Mouse (Mus musculus): Measurements from ENCODE around the gene Snrpd3. TPM values are rescaled to one million over a fixed set of nuclear protein-coding genes. Genes with fewer than 3 reads are reported as not detected.

The Snrpd3 gene
- polyA plus RNA-seq, 1 experiment from 2014 or later, result 212 TPM

GRCm38 (mm10) chr10:75484066-75484465 is 33.3 kb upstream of the Snrpd3 start:
- Histone ChIP-seq H3K9me3 (ENCODE audit: control insufficient read depth, low read length) (no peaks in the 10 kb centered on the region), H3K4me2 (ENCODE audit: low read depth) (no peak overlapping the region), H3K9ac (ENCODE audit: low read length) (no peak overlapping the region), H3K4me1 (ENCODE audit: control insufficient read depth, insufficient read depth, low read length) (no peaks in the 10 kb centered on the region), H3K27me3 (ENCODE audit: control insufficient read depth, insufficient read depth, low read length) (no peaks in the 10 kb centered on the region), H3K27ac (ENCODE audit: low read depth, low read length) (no peak overlapping the region), H3K4me3 (ENCODE audit: low read depth, low read length) (no peak overlapping the region), H3K36me3 (ENCODE audit: control insufficient read depth, insufficient read depth, low read length) (no peaks in the 10 kb centered on the region)
- no peak for DNase-seq (ENCODE audit: low spot score)
- WGBS, result 89% methylated on average over 6 of the region's 6 CpGs
- ATAC-seq (ENCODE audit: insufficient read depth, low FRiP score, low TSS enrichment), result no peak

- no peak for DNase-seq (ENCODE audit: low spot score)
- no peaks in the 10 kb centered on the region for H3K36me3 ChIP-seq (ENCODE audit: control insufficient read depth, insufficient read depth, low read length)
- H3K9ac ChIP-seq (ENCODE audit: low read length), result no peak overlapping the region
- H3K4me2 ChIP-seq (ENCODE audit: low read depth), result no peak overlapping the region
- ATAC-seq (ENCODE audit: insufficient read depth, low FRiP score, low TSS enrichment), result no peak
- H3K27ac ChIP-seq (ENCODE audit: low read depth, low read length), result no peak overlapping the region
- no peaks in the 10 kb centered on the region for H3K27me3 ChIP-seq (ENCODE audit: control insufficient read depth, insufficient read depth, low read length)
- 78% methylated on average over 6 of the region's 6 CpGs for WGBS
- H3K9me3 ChIP-seq (ENCODE audit: control insufficient read depth, low read length), result no peaks in the 10 kb centered on the region
- H3K4me1 ChIP-seq (ENCODE audit: control insufficient read depth, insufficient read depth, low read length), result no peaks in the 10 kb centered on the region
- no peak overlapping the region for H3K4me3 ChIP-seq (ENCODE audit: low read depth, low read length)
Measured at GRCm38 (mm10) chr10:75484767-75485166, 32.6 kb upstream of the Snrpd3 start.

GRCm38 (mm10) chr10:75486086-75486979 is 31.0 kb upstream of the Snrpd3 start:
- ATAC-seq (ENCODE audit: insufficient read depth, low FRiP score, low TSS enrichment) (0 out of 2 replicates have a peak, but pooled peaks have one; percentile 38), DNase-seq (ENCODE audit: low spot score) (peak; percentile 74)
- 57% methylated on average over 9 of the region's 9 CpGs for WGBS
- H3K9me3 ChIP-seq (ENCODE audit: control insufficient read depth, low read length), result no peaks in the 10 kb centered on the region
- H3K4me3 ChIP-seq (ENCODE audit: low read depth, low read length), result no peak overlapping the region
- no peaks in the 10 kb centered on the region for H3K36me3 ChIP-seq (ENCODE audit: control insufficient read depth, insufficient read depth, low read length)
- no peak overlapping the region for H3K9ac ChIP-seq (ENCODE audit: low read length)
- H3K27ac ChIP-seq (ENCODE audit: low read depth, low read length), result no peak overlapping the region
- H3K4me2 ChIP-seq (ENCODE audit: low read depth), result no peak overlapping the region
- no peaks in the 10 kb centered on the region for H3K27me3 ChIP-seq (ENCODE audit: control insufficient read depth, insufficient read depth, low read length)
- no peaks in the 10 kb centered on the region for H3K4me1 ChIP-seq (ENCODE audit: control insufficient read depth, insufficient read depth, low read length)

- 66% methylated on average over 3 of the region's 3 CpGs for WGBS
- no peak overlapping the region for H3K4me3 ChIP-seq (ENCODE audit: low read depth, low read length)
- no peak overlapping the region for H3K9ac ChIP-seq (ENCODE audit: low read length)
- H3K4me2 ChIP-seq (ENCODE audit: low read depth), result no peak overlapping the region
- H3K27me3 ChIP-seq (ENCODE audit: control insufficient read depth, insufficient read depth, low read length), result no peaks in the 10 kb centered on the region
- H3K36me3 ChIP-seq (ENCODE audit: control insufficient read depth, insufficient read depth, low read length), result no peaks in the 10 kb centered on the region
- no peak overlapping the region for H3K27ac ChIP-seq (ENCODE audit: low read depth, low read length)
- no peaks in the 10 kb centered on the region for H3K4me1 ChIP-seq (ENCODE audit: control insufficient read depth, insufficient read depth, low read length)
- H3K9me3 ChIP-seq (ENCODE audit: control insufficient read depth, low read length), result no peaks in the 10 kb centered on the region
- ATAC-seq (ENCODE audit: insufficient read depth, low FRiP score, low TSS enrichment), result no peak
- no peak for DNase-seq (ENCODE audit: low spot score)
Measured at GRCm38 (mm10) chr10:75487131-75487530, 30.2 kb upstream of the Snrpd3 start.

GRCm38 (mm10) chr10:75489522-75489921 is 27.8 kb upstream of the Snrpd3 start:
- WGBS, result 85% methylated on average over 2 of the region's 2 CpGs
- no peak overlapping the region for H3K4me2 ChIP-seq (ENCODE audit: low read depth)
- no peak overlapping the region for H3K9ac ChIP-seq (ENCODE audit: low read length)
- no peaks in the 10 kb centered on the region for H3K9me3 ChIP-seq (ENCODE audit: control insufficient read depth, low read length)
- H3K4me3 ChIP-seq (ENCODE audit: low read depth, low read length), result no peak overlapping the region
- H3K27ac ChIP-seq (ENCODE audit: low read depth, low read length), result no peak overlapping the region
- H3K36me3 ChIP-seq (ENCODE audit: control insufficient read depth, insufficient read depth, low read length), result no peaks in the 10 kb centered on the region
- no peaks in the 10 kb centered on the region for H3K4me1 ChIP-seq (ENCODE audit: control insufficient read depth, insufficient read depth, low read length)
- ATAC-seq (ENCODE audit: insufficient read depth, low FRiP score, low TSS enrichment) (no peak), DNase-seq (ENCODE audit: low spot score) (no peak)
- H3K27me3 ChIP-seq (ENCODE audit: control insufficient read depth, insufficient read depth, low read length), result no peaks in the 10 kb centered on the region

- H3K27me3 ChIP-seq (ENCODE audit: control insufficient read depth, insufficient read depth, low read length), result no peaks in the 10 kb centered on the region
- 86% methylated on average over 2 of the region's 2 CpGs for WGBS
- H3K9ac ChIP-seq (ENCODE audit: low read length), result no peak overlapping the region
- H3K9me3 ChIP-seq (ENCODE audit: control insufficient read depth, low read length), result no peaks in the 10 kb centered on the region
- H3K36me3 ChIP-seq (ENCODE audit: control insufficient read depth, insufficient read depth, low read length), result no peaks in the 10 kb centered on the region
- no peaks in the 10 kb centered on the region for H3K4me1 ChIP-seq (ENCODE audit: control insufficient read depth, insufficient read depth, low read length)
- DNase-seq (ENCODE audit: low spot score) (no peak), ATAC-seq (ENCODE audit: insufficient read depth, low FRiP score, low TSS enrichment) (no peak)
- H3K4me2 ChIP-seq (ENCODE audit: low read depth), result no peak overlapping the region
- no peak overlapping the region for H3K27ac ChIP-seq (ENCODE audit: low read depth, low read length)
- no peak overlapping the region for H3K4me3 ChIP-seq (ENCODE audit: low read depth, low read length)
Measured at GRCm38 (mm10) chr10:75490731-75491130, 26.6 kb upstream of the Snrpd3 start.

- H3K36me3 ChIP-seq (ENCODE audit: control insufficient read depth, insufficient read depth, low read length), result no peaks in the 10 kb centered on the region
- ATAC-seq (ENCODE audit: insufficient read depth, low FRiP score, low TSS enrichment) (no peak), DNase-seq (ENCODE audit: low spot score) (no peak)
- no peak overlapping the region for H3K27ac ChIP-seq (ENCODE audit: low read depth, low read length)
- WGBS, result 88% methylated on average over 3 of the region's 3 CpGs
- H3K4me3 ChIP-seq (ENCODE audit: low read depth, low read length), result no peak overlapping the region
- no peaks in the 10 kb centered on the region for H3K27me3 ChIP-seq (ENCODE audit: control insufficient read depth, insufficient read depth, low read length)
- no peak overlapping the region for H3K4me2 ChIP-seq (ENCODE audit: low read depth)
- H3K9me3 ChIP-seq (ENCODE audit: control insufficient read depth, low read length), result no peaks in the 10 kb centered on the region
- H3K9ac ChIP-seq (ENCODE audit: low read length), result no peak overlapping the region
- no peaks in the 10 kb centered on the region for H3K4me1 ChIP-seq (ENCODE audit: control insufficient read depth, insufficient read depth, low read length)
Measured at GRCm38 (mm10) chr10:75491234-75491935, 26.0 kb upstream of the Snrpd3 start.

- Histone ChIP-seq H3K4me3 (ENCODE audit: low read depth, low read length) (no peak overlapping the region), H3K4me1 (ENCODE audit: control insufficient read depth, insufficient read depth, low read length) (no peaks in the 10 kb centered on the region), H3K9ac (ENCODE audit: low read length) (no peak overlapping the region), H3K4me2 (ENCODE audit: low read depth) (no peak overlapping the region), H3K27ac (ENCODE audit: low read depth, low read length) (no peak overlapping the region), H3K27me3 (ENCODE audit: control insufficient read depth, insufficient read depth, low read length) (no peaks in the 10 kb centered on the region), H3K36me3 (ENCODE audit: control insufficient read depth, insufficient read depth, low read length) (no peaks in the 10 kb centered on the region), H3K9me3 (ENCODE audit: control insufficient read depth, low read length) (no peaks in the 10 kb centered on the region)
- no peak for DNase-seq (ENCODE audit: low spot score)
- WGBS, result 85% methylated on average over 2 of the region's 2 CpGs
- no peak for ATAC-seq (ENCODE audit: insufficient read depth, low FRiP score, low TSS enrichment)
Measured at GRCm38 (mm10) chr10:75491936-75492262, 25.5 kb upstream of the Snrpd3 start.

- no peaks in the 10 kb centered on the region for H3K9me3 ChIP-seq (ENCODE audit: control insufficient read depth, low read length)
- DNase-seq (ENCODE audit: low spot score) (no peak), ATAC-seq (ENCODE audit: insufficient read depth, low FRiP score, low TSS enrichment) (no peak)
- H3K4me3 ChIP-seq (ENCODE audit: low read depth, low read length), result no peak overlapping the region
- no peak overlapping the region for H3K4me2 ChIP-seq (ENCODE audit: low read depth)
- H3K9ac ChIP-seq (ENCODE audit: low read length), result no peak overlapping the region
- 80% methylated on average over 6 of the region's 6 CpGs for WGBS
- H3K36me3 ChIP-seq (ENCODE audit: control insufficient read depth, insufficient read depth, low read length), result no peaks in the 10 kb centered on the region
- no peaks in the 10 kb centered on the region for H3K27me3 ChIP-seq (ENCODE audit: control insufficient read depth, insufficient read depth, low read length)
- no peaks in the 10 kb centered on the region for H3K4me1 ChIP-seq (ENCODE audit: control insufficient read depth, insufficient read depth, low read length)
- H3K27ac ChIP-seq (ENCODE audit: low read depth, low read length), result no peak overlapping the region
Measured at GRCm38 (mm10) chr10:75495304-75495703, 22.0 kb upstream of the Snrpd3 start.

All from neural tube, embryonic 11.5 days (tissue).